Mouse (Mus musculus) thymus, postnatal 14 days (tissue): ENCODE measurements around the gene Cacng6.
A peak's percentile ranks its signal among the peaks of the same experiment; 100 is the strongest.
"Not testable (repeated sequence)": the region's sequence is repeated elsewhere in the genome, so short reads cannot be mapped to it uniquely, and the experiment has no call there.

Experiments
- DNase-seq: peaks from one replicate; pipeline ENCODE4 v3.0.0; 2021

The Cacng6 gene

GRCm38 (mm10) chr7:3423895-3424294, at the start of gene Cacng6:
TSS of gene Cacng6 (plus strand) at chr7:3424195.
- no peak for DNase-seq

- peak; percentile 34 for DNase-seq
Observed at GRCm38 (mm10) chr7:3376831-3377230, 47.2 kb upstream of the Cacng6 start.

GRCm38 (mm10) chr7:3382123-3382522, 41.9 kb upstream of the Cacng6 start:
- no peak for DNase-seq

DNA sequence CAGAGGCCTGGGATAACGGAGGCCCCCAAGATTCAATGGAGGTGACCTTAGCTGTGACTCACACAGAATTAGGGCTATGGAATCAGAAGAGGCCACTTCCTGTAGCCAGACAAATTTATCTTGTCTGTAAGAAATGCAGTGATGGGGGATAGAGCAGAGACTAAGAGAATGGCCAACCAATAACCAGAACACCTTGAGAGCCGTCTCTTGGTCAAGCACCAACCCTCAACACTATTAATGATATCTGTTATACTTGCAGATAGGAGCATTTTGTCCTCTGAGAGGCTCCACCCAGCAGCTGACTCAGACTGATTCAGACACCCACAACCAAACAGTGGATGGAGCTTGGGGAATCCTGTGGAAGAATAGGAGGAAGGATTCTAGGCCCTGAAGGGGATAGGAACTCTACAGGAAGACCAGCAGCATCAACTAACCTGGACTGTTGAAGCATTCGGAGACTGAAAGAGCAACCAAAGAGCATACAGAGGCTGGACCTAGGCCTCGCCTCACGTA, 39.1 kb upstream of the Cacng6 start:
- DNase-seq: no peak

DNA sequence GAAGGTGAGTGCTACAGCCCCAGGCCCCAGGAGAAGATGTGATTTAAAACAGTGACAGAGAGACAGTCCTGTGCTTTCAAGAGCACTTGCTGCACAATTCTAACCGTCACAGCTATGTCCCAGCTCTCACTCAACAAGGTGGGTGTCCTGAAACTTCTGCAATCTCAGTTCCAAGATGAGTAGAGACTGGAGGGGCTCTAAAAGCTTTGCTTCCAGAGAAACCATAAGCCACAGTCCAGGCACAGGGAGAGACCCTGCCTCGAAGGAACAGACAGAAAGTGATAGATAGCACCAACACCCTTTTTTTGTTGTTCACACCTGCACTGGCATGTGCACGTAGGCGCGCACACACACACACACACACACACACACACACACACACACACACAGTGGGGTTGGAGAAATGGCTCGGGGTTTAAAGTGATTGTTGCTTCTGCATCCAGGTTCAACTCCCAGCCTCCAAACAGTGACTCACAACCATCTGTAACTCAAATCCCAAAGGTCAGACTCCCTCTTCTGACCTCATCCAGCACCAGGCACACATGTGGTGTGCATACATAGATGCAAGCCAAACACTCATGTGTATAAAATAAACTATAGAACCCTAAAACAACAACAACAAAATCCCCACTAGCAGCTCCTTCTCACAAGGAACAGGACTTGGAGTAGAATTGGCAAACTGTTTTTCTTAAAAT, 37.8 kb upstream of the Cacng6 start:
- no peak for DNase-seq

DNA sequence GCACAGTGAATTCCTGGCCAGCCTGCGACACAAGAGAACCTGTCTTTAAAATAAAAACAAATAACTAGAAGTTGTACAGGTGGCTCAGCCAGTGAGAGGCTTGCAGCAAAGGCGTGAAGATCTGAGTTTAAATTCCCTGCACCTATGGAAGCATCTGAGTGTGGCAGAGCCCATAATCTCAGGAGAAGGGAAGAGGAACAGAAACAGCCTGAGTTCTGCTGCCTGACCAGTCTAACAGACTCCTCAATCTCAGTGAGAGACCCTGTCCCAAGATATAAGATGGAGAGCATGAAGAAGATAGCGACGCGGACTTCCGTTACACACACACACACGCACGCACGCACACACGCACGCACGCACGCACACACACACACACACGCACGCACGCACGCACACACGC, 36.2 kb upstream of the Cacng6 start:
- no peak for DNase-seq

GRCm38 (mm10) chr7:3388885-3389284, 35.1 kb upstream of the Cacng6 start:
- DNase-seq: no peak

GRCm38 (mm10) chr7:3389444-3390412, 34.3 kb upstream of the Cacng6 start:
- DNase-seq: peak; percentile 44

DNA sequence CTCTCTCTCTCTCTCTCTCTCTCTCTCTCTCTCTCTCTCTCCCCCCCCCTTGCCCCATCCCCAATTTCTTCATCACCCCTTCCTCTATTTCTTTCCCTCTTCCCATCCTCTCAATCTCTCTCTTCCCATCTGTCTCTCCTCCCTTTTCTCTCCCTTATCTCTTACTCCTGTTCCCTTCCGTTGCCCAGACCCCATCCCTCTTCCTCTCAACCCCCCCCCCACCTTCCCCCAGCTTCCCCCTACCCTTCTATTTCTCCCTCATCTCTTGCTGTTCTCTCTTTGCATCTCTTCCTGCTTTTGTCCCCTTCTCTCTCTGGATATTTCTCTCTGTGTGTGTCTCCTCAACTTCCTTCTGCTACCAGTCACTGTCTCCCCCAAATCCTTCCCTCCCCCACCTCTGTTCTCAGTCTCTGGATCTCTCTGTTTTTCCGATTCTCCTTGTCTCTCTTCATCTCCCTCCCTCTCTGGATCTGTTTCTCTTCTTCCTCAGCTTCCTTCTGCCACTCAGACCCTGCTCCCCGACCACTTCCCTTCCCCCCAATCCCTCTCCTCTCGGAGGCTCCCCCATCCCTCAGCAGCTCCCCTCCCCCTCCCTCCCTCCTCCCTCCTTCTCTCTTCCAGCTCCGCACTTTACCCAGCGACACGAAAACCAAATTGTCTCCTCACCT, 33.4 kb upstream of the Cacng6 start, which contains the start of gene Cacng8:
Cacng8 (plus strand) TSS at position 271 of the 668 bp plus-strand sequence.
- no peak for DNase-seq

GRCm38 (mm10) chr7:3391081-3391451, 32.9 kb upstream of the Cacng6 start:
- DNase-seq: no peak

GRCm38 (mm10) chr7:3391809-3392208, 32.2 kb upstream of the Cacng6 start:
- DNase-seq: no peak

GRCm38 (mm10) chr7:3397355-3397754, 26.6 kb upstream of the Cacng6 start:
- DNase-seq: no peak

DNA sequence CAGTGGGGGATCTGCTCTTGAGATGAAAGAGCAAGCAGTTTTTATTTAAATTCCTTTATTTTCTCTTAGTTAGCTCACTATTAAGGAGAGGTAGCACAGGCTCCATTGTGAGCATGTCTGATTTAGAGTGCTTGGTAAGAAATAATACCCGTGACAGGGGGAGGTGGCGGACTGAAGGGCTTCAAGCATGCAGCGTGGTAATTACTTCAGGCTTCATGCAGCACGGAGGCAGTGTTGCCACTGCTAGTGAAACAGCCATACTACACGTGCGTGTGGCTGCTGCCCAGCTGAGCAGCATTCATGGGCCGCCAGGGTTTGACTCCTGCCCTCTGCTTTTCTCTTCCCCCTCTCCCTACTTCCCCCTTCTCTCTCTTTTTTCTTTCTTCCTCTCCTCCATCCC, 26.2 kb upstream of the Cacng6 start:
- DNase-seq: no peak

DNA sequence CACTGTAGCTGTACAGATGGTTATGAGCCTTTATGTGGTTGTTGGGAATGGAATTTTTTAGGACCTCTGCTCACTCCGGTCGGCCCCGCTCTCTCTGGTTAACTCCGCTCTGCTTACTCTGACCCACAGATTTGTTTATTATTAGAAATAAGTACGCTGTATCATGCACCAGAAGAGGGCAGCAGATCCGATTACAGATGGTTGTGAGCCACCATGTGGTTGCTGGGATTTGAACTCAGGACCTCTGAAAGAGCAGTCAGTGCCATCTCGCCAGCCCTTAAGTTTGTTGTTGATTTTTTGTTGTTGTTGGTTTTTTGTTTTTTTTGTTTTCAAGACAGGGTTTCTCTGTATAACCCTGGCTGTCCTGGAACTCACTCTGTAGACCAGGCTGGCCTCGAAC, 25.6 kb upstream of the Cacng6 start:
- not testable (repeated sequence) for DNase-seq

DNA sequence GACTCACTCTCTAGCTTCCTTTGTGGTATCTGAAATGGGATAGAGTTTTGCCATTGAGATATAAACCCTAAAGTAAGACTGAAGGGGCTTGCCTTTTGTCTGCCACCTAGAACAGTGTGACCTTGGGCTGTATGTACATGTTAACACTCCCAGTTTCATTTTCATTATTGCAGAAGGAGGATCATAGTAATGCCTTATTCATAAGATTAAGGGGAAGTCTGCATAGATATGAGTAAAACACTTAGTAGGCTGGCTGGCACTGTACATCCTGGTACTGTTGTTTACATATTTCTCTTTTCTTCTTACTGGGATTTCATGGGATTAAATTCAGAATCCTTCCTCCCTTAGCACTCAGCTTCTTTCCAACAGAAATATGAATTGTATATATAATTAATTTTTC, 24.1 kb upstream of the Cacng6 start:
- no peak for DNase-seq

DNA sequence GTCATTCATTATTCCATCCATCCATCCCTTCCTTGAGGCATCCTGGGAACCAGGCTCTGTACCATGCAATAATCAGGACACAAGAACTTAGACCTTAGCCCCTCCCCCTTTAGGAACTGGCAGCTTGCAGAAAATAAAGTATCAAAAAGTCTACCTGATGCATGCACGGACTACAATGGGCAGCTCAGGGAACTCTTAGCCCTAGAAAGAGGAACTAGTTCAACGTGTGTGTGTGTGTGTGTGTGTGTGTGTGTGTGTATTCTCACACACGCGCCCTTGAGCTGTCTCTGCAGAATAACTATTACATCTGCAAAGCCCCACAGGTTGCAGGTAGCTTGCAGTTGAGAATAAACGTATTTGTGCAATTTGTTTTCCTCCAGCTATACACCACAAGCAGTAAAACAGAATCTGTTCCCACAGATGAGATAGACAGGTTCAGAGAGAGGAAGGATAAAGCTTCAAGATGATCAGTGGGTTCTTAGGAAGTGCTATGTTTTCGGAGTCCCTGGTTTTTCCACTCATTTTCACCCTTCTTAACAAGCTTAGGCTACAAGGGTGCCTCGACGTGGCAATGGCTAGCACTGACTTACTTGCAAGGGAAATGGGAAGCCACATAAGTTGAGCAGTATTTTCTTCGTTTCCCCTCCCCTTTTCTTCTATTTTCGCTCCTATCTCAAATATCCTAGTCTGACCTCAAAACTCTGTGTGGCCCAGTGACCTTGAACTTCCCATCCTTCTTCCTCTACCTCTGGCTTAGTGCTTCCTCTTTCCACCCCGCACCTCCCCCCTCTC, 14.1 kb upstream of the Cacng6 start:
- no peak for DNase-seq

DNA sequence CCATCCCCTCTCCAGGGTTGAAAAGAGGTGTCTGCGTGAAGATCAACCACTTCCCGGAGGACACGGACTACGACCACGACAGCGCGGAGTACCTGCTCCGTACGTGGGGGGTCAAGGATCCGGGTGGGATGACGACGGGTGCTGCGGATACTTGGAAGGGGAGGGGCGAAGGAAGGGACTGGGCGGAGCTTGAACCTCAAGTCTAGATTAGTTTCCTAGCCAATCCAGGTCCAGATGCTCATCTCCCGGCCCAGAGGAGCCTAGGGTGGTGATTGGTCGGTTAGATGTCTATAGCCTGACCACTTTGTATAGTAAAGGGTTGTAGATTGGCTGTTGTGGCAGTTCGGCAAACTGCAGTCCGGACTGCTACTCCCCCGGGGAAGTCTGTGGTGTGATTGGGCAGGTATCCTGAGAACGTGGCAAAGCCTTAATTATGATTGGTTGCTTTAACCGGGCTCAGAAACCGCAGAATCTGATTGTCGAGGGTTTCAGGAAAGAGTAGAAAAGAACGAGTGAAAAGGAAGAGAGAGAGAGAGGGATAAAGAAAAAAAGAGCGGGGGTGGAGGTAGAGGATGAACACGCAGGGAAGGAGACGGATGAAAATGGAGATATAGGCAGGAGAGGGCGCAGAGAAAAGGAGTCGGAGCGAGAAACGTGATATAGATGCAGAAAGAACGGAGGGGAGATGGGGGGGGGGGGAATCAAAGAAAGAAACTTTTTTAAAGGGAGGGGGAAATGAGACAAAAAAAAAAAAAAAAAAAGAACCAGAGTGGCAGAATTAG, 12.6 kb upstream of the Cacng6 start:
- DNase-seq: no peak

- DNase-seq: peak; percentile 76
Observed at GRCm38 (mm10) chr7:3412036-3412435, 12.0 kb upstream of the Cacng6 start.

DNA sequence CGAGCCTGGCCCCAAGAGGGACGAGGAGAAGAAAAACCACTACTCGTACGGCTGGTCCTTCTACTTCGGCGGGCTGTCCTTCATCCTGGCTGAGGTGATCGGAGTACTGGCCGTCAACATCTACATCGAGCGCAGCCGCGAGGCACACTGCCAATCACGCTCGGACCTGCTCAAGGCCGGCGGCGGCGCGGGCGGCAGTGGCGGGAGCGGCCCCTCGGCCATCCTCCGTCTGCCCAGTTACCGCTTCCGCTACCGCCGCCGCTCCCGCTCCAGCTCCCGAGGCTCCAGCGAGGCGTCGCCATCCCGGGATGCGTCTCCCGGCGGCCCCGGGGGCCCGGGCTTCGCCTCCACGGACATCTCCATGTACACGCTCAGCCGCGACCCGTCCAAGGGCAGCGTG, 9.1 kb upstream of the Cacng6 start:
- DNase-seq: no peak

DNA sequence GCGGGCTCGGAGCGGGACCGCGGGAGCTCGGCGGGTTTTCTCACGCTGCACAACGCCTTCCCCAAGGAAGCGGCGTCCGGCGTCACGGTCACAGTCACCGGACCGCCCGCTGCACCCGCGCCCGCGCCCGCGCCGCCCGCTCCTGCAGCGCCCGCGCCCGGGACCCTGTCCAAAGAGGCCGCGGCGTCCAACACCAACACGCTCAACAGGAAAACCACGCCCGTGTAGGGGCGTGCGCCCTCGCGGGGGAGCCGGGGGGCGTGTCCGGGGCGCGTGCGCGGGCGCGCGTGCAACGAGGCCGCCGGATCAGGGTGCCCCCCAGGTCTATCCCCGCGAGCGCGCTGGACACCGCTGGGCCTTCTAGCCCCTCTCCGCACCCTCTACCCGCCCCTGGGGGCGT, 8.6 kb upstream of the Cacng6 start:
- peak; percentile 77 for DNase-seq

GRCm38 (mm10) chr7:3419941-3420340, 4.1 kb upstream of the Cacng6 start:
- peak; percentile 55 for DNase-seq

DNA sequence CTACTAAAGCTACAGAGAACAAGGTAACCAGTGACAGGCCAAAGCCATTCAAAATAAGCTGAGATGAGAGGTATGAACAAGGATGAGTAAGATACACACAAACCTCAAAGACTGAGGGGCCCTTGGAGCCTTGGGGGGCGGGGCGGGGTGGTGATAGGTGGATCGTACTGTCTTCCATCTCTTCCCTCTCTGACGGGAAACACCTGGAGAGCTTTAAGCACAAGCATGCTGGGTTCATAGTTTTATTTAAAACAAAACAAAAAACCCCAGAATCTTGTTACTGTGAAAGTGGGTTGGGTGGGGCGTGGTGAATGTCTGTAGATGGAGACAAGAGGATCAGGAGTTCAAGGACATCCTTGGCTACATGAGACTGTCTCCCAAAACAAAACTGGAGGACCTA, 3.5 kb upstream of the Cacng6 start:
- peak; percentile 82 for DNase-seq
